Mouse (Mus musculus) stomach, embryonic 14.5 days (tissue): ENCODE results near the gene Rsrc2. TPM values are rescaled to one million over a fixed set of nuclear protein-coding genes. Genes with fewer than 3 reads are reported as not detected.
"Not testable (repeated sequence)": the region's sequence is repeated elsewhere in the genome, so short reads cannot be mapped to it uniquely, and the experiment has no call there.

Source experiments
- ATAC-seq: fragments of 200-750 bp; cut with Nextera tagmentation; 2 replicates; pipeline ENCODE4 v1.8.0; 2017; ENCODE audit warnings: low read depth, moderate TSS enrichment; ENCODE audit not compliant: insufficient number of reproducible peaks, insufficient read depth, low FRiP score
- H3K27ac ChIP-seq: fragments of 300-500 bp; sonication (generic); 2 replicates; pipeline ENCODE4 v1.5.1; 2014; ENCODE audit warnings: mild to moderate bottlenecking, low read length, moderate library complexity, mixed read lengths
- H3K27me3 ChIP-seq: fragments of 300-500 bp; sonication (generic); 2 replicates; pipeline ENCODE4 v1.6.1; 2014; ENCODE audit warnings: low read length, control low read depth, mixed read lengths; ENCODE audit not compliant: control insufficient read depth, insufficient read depth
- H3K36me3 ChIP-seq: fragments of 300-500 bp; sonication (generic); 2 replicates; pipeline ENCODE4 v1.6.1; 2014; ENCODE audit warnings: mild to moderate bottlenecking, control low read depth, low read length, moderate library complexity, mixed read lengths; ENCODE audit not compliant: control insufficient read depth, insufficient read depth
- H3K4me1 ChIP-seq: fragments of 300-500 bp; sonication (generic); 2 replicates; pipeline ENCODE4 v1.6.1; 2014; ENCODE audit warnings: low read length, control low read depth, mixed read lengths; ENCODE audit not compliant: control insufficient read depth, insufficient read depth
- H3K4me2 ChIP-seq: fragments of 300-500 bp; sonication (generic); replicated peaks from 2 replicates; pipeline ENCODE4 v1.6.1; 2014; ENCODE audit warnings: low read depth, low read length, control low read depth
- H3K4me3 ChIP-seq: fragments of 300-500 bp; sonication (generic); 2 replicates; pipeline ENCODE4 v1.5.1; 2014; ENCODE audit warnings: low read depth, low read length, control low read depth
- H3K9ac ChIP-seq: fragments of 300-500 bp; sonication (generic); replicated peaks from 2 replicates; pipeline ENCODE4 v1.6.1; 2014; ENCODE audit warnings: low read depth, mild to moderate bottlenecking, control low read depth, low read length, moderate library complexity, mixed read lengths
- H3K9me3 ChIP-seq: fragments of 300-500 bp; sonication (generic); 2 replicates; pipeline ENCODE4 v1.6.1; 2016; ENCODE audit warnings: low read depth, low read length, control low read depth; ENCODE audit not compliant: control insufficient read depth
- WGBS: fragments of 180-500 bp; shearing (Covaris S2); extraction: QIAGEN DNeasy Blood & Tissue Kit; methylation state at CpG from one replicate; pipeline ENCODE4 v1.1.7; 2014; 5-methylcytosine and 5-hydroxymethylcytosine counted together
- polyA plus RNA-seq: library from polyadenylated mRNA; unstranded; fragments of >200 nt; fragmentation: Nextera tagmentation; extraction: Ambion mirVana; gene quantifications from 2 replicates; pipeline ENCODE4 v1.2.1, GENCODE M21; 2014

The Rsrc2 gene
- 139 and 142 TPM in 2 replicates for polyA plus RNA-seq

DNA sequence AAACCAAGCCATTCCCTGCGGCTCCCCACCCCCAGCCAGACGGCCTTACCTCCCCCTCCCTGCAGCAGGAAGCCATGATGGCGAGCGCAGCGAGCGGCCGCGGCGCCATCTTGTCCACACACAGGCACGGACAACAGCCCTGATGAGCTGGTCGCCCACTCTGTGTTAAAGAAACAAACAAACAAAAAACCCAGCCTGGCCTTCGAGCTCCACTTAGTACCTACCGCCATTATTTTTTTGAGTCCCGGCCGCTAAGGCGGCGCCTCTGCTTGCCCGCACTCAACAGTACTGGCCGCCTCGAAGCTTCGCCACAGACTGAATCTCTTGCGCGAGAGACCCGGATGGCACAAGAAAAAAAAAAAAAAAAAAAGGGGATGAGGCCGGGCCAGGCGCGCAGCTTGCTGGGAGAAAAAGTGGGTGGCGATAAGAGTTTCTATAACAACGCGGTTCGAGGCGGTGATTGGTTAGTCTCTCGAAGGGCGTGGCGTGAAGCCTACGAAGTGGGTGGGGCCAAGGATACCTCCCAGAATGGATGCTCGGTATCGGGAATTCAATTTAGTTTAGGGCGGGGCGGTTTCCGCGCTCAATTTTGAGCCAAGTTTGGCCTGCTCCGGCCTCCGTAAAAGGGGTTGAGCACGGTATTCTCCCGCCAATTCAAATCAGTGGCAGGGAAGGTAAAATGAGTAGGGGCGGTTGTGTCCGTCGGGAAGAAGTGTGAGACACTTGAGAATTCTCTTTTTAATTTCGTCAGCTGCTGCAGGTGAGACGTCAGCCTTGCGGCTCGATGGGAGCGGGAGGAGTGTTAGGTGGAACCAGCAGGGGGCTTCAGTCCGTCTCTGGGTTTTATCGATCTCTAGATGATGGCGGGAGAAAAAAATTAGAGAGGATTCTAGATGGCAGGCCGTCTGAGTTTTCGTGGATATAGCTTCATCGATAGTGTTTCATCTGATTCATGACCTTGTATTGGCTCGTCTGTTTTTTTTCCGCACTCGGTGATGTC is at the start of gene Rsrc2, which contains the start of gene Kntc1:
TSS of gene Rsrc2 (minus strand) at position 350 of the 1,000 bp plus-strand sequence.
TSS of gene Kntc1 (plus strand) at position 652 of the 1,000 bp plus-strand sequence.
- Histone ChIP-seq H3K4me2 (peak within 1 kb of the TSS; percentile 65), H3K4me1 (peaks cover 18% of the 10 kb centered on the region), H3K36me3 (peaks cover 11% of the 10 kb centered on the region), H3K27ac (peak within 1 kb of the TSS; percentile 99), H3K9ac (peak within 1 kb of the TSS; percentile 79), H3K4me3 (peak within 1 kb of the TSS; percentile 85), H3K9me3 (no peaks in the 10 kb centered on the region), H3K27me3 (no peaks in the 10 kb centered on the region)
- WGBS, result under 1% methylated on average over 63 of the region's 63 CpGs
- ATAC-seq, result peak; percentile 98

DNA sequence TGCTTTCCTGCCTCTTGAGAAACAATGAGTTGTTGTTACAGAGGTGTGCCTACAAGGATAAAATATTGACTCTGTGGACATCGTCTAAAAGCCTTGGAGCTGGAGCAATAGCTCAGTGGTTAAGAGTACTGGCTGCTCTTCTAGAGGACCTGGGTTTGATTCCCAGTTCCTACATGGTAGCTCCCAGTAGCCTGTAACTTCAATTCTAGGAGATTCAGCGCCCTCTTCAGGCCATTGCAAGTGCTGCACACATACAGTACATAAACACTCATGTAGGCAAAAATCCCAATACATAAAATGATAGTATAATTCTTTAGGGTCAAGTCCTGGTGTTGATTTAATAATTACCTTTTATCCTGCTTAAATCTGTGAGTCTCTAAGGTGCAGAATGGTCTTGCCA is 43.9 kb upstream of the Rsrc2 start:
- Histone ChIP-seq H3K36me3 (peaks cover 53% of the 10 kb centered on the region), H3K4me2 (no peak overlapping the region), H3K27me3 (no peaks in the 10 kb centered on the region), H3K9ac (no peak overlapping the region), H3K4me1 (no peaks in the 10 kb centered on the region), H3K4me3 (no peak overlapping the region), H3K27ac (no peak overlapping the region), H3K9me3 (no peaks in the 10 kb centered on the region)
- no peak for ATAC-seq
- WGBS, result 78% methylated on average over 2 of the region's 2 CpGs

DNA sequence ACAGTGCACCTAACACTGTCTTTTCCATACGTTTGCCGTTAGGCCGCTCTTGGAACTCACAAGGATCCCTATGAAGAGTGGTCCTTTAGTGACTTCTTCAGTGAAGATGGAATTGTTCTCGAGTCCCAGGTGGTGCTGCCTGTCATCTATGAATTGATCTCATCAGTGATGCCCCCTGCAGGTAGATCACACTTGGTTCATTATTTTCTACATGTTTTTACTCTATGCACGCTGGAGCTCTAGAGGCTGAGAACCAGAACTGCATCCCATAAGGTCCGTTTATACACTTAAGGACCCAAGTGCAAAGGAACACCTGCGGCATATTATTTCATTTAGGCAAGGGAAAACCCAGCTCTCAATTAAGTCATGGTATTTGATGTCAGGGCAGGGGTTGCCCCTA is 39.8 kb upstream of the Rsrc2 start:
- Histone ChIP-seq H3K36me3 (peaks cover 53% of the 10 kb centered on the region), H3K4me1 (no peaks in the 10 kb centered on the region)

DNA sequence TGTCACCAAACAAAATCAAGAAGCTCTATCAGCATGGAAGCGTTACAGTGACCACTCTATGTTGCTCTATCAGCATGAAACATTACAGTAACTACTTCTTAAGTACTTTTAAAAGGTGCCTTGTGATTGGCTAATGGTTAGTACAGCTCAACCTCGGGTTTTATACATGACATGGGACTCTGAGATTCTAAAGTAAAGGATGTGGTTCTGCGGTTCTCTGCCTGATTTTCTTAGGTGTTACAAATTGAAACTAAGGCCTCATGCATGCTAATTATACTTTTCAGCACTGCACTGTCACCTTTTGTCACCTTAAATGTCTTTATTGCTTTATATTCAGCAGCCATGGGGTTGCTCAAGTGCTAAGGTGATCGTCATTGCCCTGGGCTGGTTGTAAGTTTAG is 32.6 kb upstream of the Rsrc2 start:
- no peaks in the 10 kb centered on the region for H3K4me1 ChIP-seq
- no peak for ATAC-seq
- H3K9me3 ChIP-seq, result no peaks in the 10 kb centered on the region
- H3K4me3 ChIP-seq, result no peak overlapping the region
- H3K9ac ChIP-seq, result no peak overlapping the region
- H3K27ac ChIP-seq, result no peak overlapping the region
- H3K4me2 ChIP-seq, result no peak overlapping the region
- peaks cover 59% of the 10 kb centered on the region for H3K36me3 ChIP-seq
- WGBS, result 86% methylated on average over 4 of the region's 4 CpGs
- H3K27me3 ChIP-seq, result no peaks in the 10 kb centered on the region

More for the DNA sequence above, 39.8 kb upstream of the Rsrc2 start:
- no peaks in the 10 kb centered on the region for H3K9me3 ChIP-seq
- ATAC-seq, result no peak
- H3K9ac ChIP-seq, result no peak overlapping the region
- no peak overlapping the region for H3K27ac ChIP-seq
- no peak overlapping the region for H3K4me3 ChIP-seq
- no peak overlapping the region for H3K4me2 ChIP-seq
- WGBS, result 91% methylated on average over 7 of the region's 7 CpGs
- H3K27me3 ChIP-seq, result no peaks in the 10 kb centered on the region

DNA sequence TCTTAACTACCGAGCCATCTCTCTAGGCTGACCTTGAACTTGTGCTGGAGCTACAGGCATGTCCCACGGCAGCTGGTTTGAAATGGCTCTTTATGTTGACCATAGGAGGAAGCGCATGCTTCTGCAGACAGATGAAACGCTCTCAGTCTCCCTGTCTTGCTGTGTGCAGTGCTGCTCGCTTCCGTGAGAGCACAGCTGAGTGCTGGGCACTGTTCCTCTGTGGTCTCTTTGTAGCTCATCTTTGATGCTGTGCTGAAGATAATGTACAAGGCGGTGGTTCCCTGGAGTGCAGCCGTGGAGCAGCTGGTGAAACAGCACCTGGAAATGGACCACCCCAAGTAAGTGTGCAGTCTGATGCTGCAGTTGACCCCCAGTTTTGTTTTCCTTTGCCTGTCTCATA is 31.5 kb upstream of the Rsrc2 start:
- ATAC-seq, result no peak
- no peaks in the 10 kb centered on the region for H3K27me3 ChIP-seq
- 88% methylated on average over 8 of the region's 8 CpGs for WGBS
- H3K4me1 ChIP-seq, result no peaks in the 10 kb centered on the region
- no peak overlapping the region for H3K4me2 ChIP-seq
- H3K9me3 ChIP-seq, result no peaks in the 10 kb centered on the region
- H3K36me3 ChIP-seq, result peaks cover 65% of the 10 kb centered on the region
- no peak overlapping the region for H3K27ac ChIP-seq
- no peak overlapping the region for H3K4me3 ChIP-seq
- H3K9ac ChIP-seq, result no peak overlapping the region

DNA sequence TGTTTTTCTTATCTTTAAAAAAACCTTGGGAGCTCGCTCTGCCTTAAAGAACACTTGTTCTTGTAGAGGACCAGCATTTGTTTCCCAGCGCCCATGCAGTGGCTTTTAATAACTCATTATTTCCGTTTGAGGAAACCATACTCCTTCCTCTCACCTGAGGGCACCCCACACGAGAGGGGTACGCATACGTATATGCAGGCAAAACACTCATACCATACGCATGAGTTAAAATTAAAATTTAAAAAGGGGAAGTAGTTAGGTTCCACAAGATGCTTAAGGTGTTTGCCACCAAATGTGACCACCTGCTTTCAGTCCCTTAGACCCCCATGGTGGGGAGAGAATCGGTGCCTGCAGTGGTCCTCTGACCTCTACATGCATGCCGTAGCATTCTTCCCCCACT is 24.2 kb upstream of the Rsrc2 start:
- Histone ChIP-seq H3K4me3 (no peak overlapping the region), H3K4me2 (no peak overlapping the region), H3K9me3 (no peaks in the 10 kb centered on the region), H3K27ac (no peak overlapping the region), H3K9ac (no peak overlapping the region), H3K27me3 (no peaks in the 10 kb centered on the region), H3K36me3 (peaks cover 53% of the 10 kb centered on the region), H3K4me1 (no peaks in the 10 kb centered on the region)
- ATAC-seq, result no peak
- WGBS, result 93% methylated on average over 9 of the region's 9 CpGs

DNA sequence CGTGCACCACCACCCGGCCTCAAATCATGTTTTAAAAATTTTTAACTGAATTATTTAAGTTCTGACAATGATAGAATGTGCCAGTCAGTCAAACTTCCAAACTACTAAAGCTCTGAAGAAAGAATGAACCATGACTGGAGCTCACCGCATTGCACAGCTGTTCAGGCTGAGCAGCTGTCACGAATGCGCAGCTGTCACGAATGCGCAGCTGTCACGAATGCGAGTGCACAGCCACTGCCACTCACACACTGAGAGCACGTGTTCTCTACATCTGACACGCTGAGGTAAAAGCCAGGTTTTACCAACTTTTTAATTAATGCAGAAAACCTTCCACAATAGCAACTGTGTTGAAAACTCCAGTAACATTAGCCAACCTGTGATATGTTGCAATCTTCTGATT is 17.2 kb upstream of the Rsrc2 start:
- H3K27me3 ChIP-seq, H3K4me1 ChIP-seq, H3K9me3 ChIP-seq, ATAC-seq, H3K4me2 ChIP-seq, H3K9ac ChIP-seq, H3K4me3 ChIP-seq, H3K27ac ChIP-seq: not testable (repeated sequence)
- WGBS, result 92% methylated on average over 11 of the region's 11 CpGs
- H3K36me3 ChIP-seq, result peaks cover 55% of the 10 kb centered on the region

DNA sequence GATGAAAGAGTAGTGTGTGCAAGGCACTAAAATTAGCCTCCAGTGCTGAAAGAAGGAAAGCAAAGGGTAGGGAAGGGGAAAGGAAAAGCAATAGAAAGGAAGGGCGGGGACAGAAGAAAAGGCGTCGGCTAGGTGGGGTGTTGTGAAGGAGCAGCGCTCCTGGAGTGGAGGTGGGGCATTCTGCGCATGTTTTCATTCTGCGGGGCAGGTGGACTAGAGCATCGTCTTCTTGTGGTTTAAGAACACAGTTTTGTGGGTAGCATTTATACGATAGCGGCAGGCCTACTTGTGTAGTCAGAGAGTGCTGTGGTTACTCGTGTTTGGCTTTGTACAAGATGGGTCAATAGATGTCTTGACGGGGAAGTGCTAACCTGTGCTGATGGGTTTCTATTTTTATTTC is 16.3 kb upstream of the Rsrc2 start:
- WGBS, result 89% methylated on average over 11 of the region's 11 CpGs
- Histone ChIP-seq H3K9ac (no peak overlapping the region), H3K27ac (no peak overlapping the region), H3K4me2 (no peak overlapping the region), H3K27me3 (no peaks in the 10 kb centered on the region), H3K4me3 (no peak overlapping the region), H3K4me1 (no peaks in the 10 kb centered on the region), H3K36me3 (peaks cover 46% of the 10 kb centered on the region), H3K9me3 (no peaks in the 10 kb centered on the region)
- ATAC-seq, result no peak
